Mouse (Mus musculus) lung, adult 2 months (tissue): ENCODE data around the gene Mndal. TPM values are rescaled to one million over a fixed set of nuclear protein-coding genes. Genes with fewer than 3 reads are reported as not detected.
"Not testable (repeated sequence)": the region's sequence is repeated elsewhere in the genome, so short reads cannot be mapped to it uniquely, and the experiment has no call there.

Experiments
- DNase-seq: peaks from one replicate; pipeline ENCODE4 v3.0.0; 2022
- H3K4me1 ChIP-seq: fragments of 200-500 bp; 2 replicates; pipeline ENCODE4 v1.6.1; 2011; ENCODE audit warnings: low read length; ENCODE audit not compliant: control insufficient read depth, insufficient read depth
- H3K4me3 ChIP-seq: fragments of 200-500 bp; replicated peaks from 2 replicates; pipeline ENCODE3; 2011; ENCODE audit warnings: low read depth, mild to moderate bottlenecking, control low read depth, low read length; ENCODE audit errors: extremely low read depth
- CTCF ChIP-seq: fragments of 200-500 bp; IDR thresholded peaks from 2 replicates; pipeline ENCODE4 v1.5.1; 2011; ENCODE audit warnings: mild to moderate bottlenecking, low read length, control low read depth; ENCODE audit not compliant: insufficient read depth
- POLR2A ChIP-seq: fragments of 200-500 bp; IDR thresholded peaks from 2 replicates; pipeline ENCODE4 v1.6.1; 2011; ENCODE audit warnings: low read depth, mild to moderate bottlenecking, control low read depth, low read length, borderline replicate concordance; ENCODE audit errors: extremely low read depth
- WGBS: fragments of 180-500 bp; shearing (Covaris S2); methylation state at CpG from one replicate; pipeline ENCODE4 v1.1.7; 2018; 5-methylcytosine and 5-hydroxymethylcytosine counted together
- polyA plus RNA-seq: library from polyadenylated mRNA; depleted of rRNA; stranded (reverse); fragments of >200 nt; gene quantifications from 2 replicates; pipeline ENCODE4 v1.2.3, GENCODE M21; 2012

Mndal gene
- polyA plus RNA-seq, 1 experiment, result 5.1 TPM

- TF ChIP-seq POLR2A (no peak), CTCF (no peak)
- H3K4me3 ChIP-seq, result no peak overlapping the region
- no peak for DNase-seq
- no peaks in the 10 kb centered on the region for H3K4me1 ChIP-seq
- 74% methylated on average over 2 of the region's 2 CpGs for WGBS
Measured at GRCm38 (mm10) chr1:173914559-173914958, 27.7 kb downstream of the Mndal start.

DNA sequence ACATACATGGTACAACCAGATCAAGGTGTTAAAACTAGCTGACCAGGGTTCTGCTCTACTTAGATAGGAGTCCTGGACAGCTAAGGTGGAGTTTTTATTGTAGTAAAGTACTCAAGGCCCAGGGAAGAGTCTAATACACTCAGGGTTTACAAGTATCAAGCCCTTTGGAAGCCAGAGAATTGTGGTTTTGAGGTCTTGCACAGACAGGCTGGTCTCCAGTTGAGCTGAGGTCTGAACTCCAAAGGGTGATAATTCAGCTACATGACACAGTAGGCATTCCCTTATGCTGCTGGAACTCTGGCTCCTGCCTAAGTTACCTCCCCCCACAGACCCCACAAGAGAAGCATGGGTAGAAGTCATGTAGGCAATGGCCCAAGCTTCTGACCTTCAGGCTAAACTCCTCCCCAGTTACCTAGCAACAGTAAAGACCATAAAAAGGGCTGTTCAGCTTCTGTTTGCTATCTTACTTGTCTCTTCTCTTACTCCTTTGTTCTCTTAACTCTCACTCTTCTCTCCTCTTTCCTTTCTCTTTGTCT, 29.0 kb downstream of the Mndal start:
- not testable (repeated sequence) for H3K4me1 ChIP-seq, H3K4me3 ChIP-seq, DNase-seq

- H3K4me1 ChIP-seq, DNase-seq, H3K4me3 ChIP-seq: not testable (repeated sequence)
- WGBS, result 52% methylated on average over 6 of the region's 6 CpGs
Measured at GRCm38 (mm10) chr1:173912548-173913255, 29.6 kb downstream of the Mndal start, which contains the start of gene Ifi211. Ifi211 (minus strand) TSS chr1:173913046.

DNA sequence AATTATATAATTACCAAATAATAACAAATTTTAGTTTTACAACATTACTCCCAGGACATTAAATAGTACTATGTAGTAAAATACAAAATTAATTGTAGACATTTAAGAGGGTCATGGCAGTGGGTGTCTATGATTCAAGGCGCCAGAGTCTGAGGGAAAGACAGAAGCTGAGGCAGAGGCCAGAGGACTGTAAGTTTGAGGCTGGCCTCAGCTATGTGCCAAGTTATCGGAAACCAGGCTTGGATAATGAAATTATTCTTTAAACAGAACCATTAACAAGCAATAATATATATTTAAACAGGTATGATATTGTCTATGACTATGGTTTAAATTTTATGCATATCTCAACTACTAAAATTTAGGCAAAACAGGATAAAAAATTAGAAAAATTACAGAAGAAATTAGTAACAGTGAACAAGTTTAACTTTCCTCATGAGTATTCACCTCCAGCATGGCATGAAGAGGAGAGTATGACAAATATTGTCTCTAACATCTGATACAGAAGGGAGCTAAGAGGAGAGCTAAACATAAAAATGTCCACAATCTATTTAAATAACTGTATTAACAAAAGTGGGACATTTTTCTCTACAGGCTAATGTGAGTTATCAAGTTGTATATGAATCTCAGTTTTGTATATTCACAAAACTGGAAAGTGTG, 30.4 kb downstream of the Mndal start:
- no peak for DNase-seq
- Histone ChIP-seq H3K4me3 (no peak overlapping the region), H3K4me1 (no peaks in the 10 kb centered on the region)
- TF ChIP-seq POLR2A, result no peak
- TF ChIP-seq CTCF, result no peak
- WGBS, result 80% methylated on average over 2 of the region's 2 CpGs

- H3K4me3 ChIP-seq, DNase-seq, H3K4me1 ChIP-seq: not testable (repeated sequence)
Measured at GRCm38 (mm10) chr1:173908390-173908789, 33.9 kb downstream of the Mndal start.

GRCm38 (mm10) chr1:173905885-173906284, 36.4 kb downstream of the Mndal start:
- H3K4me1 ChIP-seq, DNase-seq, H3K4me3 ChIP-seq: not testable (repeated sequence)
- 81% methylated on average over 4 of the region's 4 CpGs for WGBS

DNA sequence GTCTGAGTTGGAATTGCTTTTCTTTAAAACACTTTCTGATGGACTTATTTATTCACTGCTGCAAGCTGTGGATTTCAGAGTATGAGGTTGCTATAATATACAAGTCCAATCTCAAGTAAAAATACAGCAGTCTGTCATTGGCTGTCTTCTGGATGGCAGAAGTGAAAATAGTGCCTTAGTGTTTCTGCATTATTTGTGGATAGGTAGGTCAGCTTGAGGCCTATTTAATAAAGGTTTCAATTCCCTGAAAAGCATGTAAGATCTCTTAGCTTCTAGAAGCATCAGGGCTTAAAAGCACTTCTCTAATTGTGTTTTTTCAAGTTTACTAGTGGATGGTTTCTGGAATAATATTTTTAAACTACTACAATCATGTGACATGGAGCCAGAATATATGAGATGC, 52.5 kb downstream of the Mndal start:
- not testable (repeated sequence) for H3K4me1 ChIP-seq, H3K4me3 ChIP-seq, DNase-seq

DNA sequence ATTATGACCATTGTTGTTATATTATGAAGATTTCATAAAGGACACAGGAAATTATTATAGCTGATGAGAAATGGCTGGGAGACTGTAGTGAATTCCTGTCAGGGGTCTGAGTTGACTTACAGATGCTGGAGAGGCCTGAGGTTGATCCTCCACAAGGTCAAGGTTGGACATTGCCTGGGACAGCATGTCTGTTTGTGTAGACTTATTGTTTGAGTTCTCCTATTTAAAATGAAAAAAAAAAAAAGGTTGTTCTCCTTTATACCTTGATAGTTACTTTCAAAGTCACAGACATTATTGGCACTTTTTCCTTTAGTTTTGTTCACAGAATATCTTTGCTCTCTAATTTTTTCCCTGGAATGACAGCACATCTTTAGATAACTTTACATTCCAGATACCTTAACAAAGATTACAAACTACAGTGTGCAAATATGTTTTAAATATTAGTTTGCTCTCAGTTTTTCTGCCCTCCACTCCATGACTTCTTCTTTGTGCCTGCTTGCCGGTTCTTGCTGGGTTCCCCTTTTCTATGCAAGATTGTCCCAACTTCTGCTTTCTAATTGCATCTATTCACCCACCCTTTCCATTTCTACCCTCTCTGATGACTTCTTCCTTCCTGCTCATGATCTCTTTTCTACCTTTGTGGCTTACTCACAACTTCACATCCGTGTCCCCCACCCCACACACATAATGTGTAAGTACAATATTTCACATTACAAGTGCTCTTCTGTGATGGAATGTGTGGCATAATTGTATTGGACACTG, 55.1 kb downstream of the Mndal start:
- not testable (repeated sequence) for DNase-seq, H3K4me3 ChIP-seq
- 71% methylated on average over 1 of the region's 2 CpGs for WGBS

DNA sequence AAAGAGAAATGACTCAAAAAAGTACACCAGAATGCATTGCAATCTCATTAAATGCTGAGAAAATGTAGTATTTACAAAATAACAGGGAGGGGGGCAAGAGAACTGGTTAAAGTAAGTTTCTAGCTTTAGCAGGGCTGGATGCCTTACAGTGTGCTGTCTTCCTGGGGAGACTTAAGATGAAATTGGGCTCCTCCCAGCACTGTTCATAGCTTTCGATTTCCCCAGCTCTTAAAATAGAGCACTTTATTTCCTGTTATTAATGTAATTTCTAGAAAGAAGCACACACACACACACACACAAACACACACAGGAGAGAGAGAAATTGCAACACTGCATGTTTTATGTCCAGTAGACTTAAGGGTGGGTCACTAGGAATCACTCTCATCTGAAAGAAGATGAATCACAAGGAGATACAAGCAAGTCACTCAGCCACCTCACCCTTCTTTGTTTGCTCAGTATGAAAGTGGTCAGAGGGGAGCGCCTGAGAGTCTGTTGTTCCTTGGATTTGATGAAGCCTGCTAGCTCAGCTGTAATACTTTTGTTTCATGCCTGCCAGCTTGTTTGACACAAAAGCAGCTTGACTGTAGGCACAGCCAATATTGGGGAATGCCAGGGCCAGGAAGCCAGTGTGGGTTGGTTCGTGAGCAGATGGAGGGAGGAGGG, 62.2 kb downstream of the Mndal start:
- 22% methylated on average over 3 of the region's 3 CpGs for WGBS
- DNase-seq, H3K4me1 ChIP-seq: not testable (repeated sequence)
- peak overlapping the region; percentile 49 for H3K4me3 ChIP-seq

More for the DNA sequence above, 55.1 kb downstream of the Mndal start:
- H3K4me1 ChIP-seq, result not testable (repeated sequence)

GRCm38 (mm10) chr1:173879225-173879987, 62.9 kb downstream of the Mndal start:
- DNase-seq, H3K4me1 ChIP-seq: not testable (repeated sequence)
- peak overlapping the region; percentile 29 for H3K4me3 ChIP-seq
- 28% methylated on average over 5 of the region's 5 CpGs for WGBS

DNA sequence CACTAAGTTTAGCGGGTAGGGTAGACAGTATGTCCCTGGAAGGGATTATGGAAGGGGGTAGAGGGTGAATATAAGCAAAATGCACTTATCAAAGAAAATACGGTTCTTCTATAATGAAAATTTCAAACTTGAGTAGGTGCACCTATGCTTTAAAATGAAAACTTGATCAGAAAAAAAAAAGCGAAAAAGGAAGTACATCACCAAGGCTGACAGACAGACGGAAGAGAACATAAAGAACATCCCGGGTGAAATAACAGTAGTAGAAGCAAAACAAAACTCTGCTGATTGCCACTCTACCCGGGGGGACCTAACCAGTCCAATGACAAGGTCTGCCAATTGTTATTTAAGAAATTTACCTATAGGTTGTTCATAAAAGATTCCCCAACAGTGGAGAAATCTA, 64.0 kb downstream of the Mndal start:
- DNase-seq, H3K4me1 ChIP-seq, H3K4me3 ChIP-seq: not testable (repeated sequence)
- WGBS, result 52% methylated on average over 6 of the region's 6 CpGs

DNA sequence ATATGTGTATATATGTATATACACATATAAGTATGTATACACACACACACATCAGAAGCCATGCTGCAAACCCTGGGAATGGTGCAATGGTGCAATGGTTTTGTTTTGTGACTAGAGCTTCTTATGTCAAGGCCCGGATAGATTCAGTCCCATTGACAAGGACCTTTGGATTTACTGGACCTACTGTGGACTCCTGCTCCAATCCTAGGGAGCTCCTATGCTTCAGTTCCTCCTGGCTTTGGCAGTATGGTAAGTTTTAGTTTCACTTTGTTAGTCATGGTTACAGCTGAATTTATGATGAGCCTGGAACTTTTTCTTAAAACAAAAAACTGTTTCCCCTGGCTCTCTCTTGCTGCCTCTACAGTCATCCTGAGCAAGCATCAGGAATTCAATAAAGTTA, 65.2 kb downstream of the Mndal start:
- not testable (repeated sequence) for DNase-seq, H3K4me3 ChIP-seq, H3K4me1 ChIP-seq
- 64% methylated on average over 1 of the region's 1 CpGs for WGBS

GRCm38 (mm10) chr1:173868586-173868985, 73.7 kb downstream of the Mndal start:
- H3K4me3 ChIP-seq, H3K4me1 ChIP-seq, DNase-seq: not testable (repeated sequence)
- 78% methylated on average over 1 of the region's 1 CpGs for WGBS
